Mouse (Mus musculus) 3T3-L1 (cell line): ENCODE results near the gene Nfat5.

ENCODE experiments used
- DNase-seq: peaks from one replicate; pipeline ENCODE4 v3.0.0-alpha.2; 2015; ENCODE audit warnings: low read depth, low spot score

Gene Nfat5

DNA sequence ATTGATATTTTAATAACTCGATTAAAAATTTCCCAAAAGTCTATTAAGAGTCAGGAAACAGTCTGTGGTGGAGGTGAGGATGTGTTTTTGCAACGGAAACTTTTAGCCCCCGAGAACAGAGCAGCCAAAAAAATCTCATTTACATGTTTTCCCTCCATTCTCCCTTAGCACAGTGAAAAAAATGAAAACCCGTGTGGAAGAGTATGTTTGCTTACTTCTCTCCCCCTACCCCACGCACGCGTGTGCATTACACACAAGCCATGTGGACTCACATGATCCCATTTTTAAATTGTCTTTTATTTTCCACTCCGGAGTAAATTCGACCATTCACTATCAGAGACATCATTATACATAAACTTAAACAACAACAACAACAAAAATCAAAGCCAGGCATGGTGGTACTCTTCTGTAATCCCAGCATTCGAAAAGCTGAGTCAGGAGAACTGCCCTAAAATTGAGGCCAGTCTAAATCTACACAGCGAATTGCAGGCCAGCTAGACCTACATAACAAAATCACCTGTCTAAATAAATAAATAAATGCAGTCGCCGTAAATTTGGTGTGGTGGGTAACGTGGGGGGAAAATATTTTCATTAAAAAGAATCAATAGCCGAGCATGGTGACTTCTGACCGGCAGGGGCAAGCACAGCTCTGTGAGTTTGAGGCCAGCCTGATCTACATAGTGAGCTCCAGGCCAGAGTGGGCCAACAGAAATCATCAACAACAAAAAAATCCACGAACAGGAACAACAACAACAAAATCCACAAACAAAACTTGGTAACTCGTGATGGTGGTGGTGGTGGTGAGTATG lies 947 bp upstream of the Nfat5 start:
- no peak for DNase-seq

DNA sequence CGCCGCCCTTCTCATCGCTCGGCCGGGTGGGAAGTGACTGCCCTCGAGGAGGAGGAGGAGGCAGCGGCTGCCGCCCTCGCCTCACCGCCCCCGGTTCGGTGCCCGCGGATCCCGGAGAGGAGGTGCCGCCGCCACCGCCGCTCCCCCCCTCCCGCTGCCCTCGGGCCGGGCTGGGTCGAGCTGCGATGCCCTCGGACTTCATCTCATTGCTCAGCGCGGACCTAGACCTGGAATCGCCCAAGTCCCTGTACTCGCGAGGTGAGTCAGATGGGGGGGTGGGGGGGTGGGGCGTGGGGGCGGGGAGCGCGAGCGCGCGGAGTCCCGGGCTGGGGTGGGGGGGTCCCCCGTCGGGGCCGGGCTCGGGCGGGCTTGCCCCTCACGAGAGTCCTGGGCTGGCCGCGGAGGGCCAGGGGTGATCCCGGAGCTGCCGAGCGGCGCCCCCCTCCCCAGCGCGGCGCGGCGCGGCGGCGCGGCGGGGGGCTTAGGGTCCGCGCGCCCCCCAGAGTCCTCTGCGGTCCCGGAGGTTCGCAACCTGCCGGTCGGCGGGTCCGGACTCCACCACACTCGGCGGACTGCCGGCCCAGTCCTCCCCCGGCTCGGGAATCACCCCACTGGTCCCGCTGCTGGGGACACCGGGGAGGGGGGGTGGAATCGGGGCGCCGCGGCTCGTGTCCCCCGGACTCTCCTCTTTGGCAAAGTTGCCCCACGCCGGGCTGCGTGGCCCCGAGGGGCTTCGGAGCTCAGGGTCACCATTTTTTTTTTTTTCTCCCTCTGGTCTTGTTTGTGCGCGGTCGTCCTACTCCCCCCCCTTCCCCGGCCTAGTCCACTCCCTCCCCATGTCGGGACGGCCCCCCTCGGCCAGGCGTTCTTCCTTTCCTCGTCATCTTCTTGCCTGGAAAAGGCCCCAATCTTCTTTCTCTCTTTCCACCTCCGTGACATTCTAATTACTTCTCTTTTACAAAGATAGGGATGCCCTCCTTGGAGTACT lies 665 bp downstream of the Nfat5 start:
- peak; percentile 79 for DNase-seq

DNA sequence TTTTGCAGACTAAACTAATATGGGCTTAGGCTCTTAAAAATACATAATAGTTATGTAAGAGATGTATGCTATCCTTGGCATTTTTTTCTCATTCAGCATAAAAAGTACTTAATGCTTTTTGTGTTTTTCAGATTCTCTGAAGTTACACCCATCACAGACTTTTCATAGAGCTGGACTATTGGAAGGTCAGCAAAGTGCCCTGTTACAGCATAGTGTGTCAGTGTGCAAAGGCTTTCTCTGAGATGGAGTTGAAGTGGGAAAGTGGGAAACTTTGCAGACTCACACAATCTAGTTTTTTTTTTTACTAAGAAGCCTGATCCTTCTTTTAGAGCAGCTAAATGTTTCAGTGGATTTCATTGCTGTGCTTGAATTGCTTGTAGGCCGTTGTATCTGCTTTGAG lies 2.2 kb downstream of the Nfat5 start:
- DNase-seq = peak; percentile 16

DNA sequence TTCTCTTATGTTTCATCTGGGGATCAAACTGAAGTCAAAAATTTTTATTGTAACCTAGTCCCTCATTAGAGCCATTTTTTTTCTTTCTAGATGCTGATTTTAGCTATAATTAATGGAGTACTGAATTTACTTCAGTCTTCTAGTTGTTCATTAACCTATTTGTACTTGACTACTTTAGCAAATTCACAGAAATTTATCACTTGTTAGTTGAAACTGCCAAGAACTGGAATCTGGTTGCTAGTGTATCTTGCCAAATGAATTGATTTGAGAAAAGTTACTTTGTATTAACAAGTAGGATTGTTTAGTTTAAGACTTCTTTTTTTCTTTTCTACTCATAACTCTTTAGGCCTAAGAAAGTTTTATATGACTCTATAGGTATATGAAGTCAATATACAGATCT lies 18.6 kb downstream of the Nfat5 start:
- DNase-seq = no peak

DNA sequence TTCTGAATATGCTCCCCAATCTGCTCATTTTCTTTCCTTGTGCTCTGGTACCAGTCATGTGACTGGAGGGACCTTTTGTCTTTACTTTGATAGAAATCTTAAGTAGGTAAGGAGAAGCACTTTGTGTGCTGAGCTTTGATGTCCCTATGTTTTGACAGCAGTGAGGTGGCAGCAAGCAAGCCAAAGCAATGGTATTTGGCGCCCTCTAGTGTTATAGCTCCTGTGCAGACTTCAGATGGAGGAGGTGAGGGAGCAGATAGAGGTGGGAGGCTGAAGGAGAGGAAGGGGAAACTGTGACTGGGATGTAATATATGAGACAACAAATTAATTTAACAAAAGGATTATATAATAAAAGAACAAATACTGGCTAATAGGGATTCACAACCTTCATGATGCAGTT lies 30.9 kb downstream of the Nfat5 start:
- DNase-seq = peak; percentile 92

DNA sequence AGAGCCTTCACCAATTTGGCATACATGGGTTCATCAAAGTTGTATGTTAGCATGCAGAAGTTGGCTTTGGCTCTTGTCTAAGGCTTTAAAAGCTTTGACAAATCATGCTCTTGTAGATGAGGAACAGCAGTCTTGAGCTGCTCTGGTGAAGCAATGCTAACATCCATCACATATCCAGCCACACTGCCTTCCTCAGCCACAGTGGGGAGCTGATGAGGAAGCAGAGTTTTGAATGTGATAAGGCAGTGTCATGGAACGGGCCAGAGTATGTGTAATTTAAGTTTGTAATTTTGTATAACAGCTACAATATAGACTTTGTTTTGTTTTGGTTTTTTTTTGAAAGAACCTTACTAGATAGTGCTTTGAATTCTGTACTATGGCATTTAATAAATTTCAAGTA lies 36.3 kb downstream of the Nfat5 start:
- peak; percentile 41 for DNase-seq

DNA sequence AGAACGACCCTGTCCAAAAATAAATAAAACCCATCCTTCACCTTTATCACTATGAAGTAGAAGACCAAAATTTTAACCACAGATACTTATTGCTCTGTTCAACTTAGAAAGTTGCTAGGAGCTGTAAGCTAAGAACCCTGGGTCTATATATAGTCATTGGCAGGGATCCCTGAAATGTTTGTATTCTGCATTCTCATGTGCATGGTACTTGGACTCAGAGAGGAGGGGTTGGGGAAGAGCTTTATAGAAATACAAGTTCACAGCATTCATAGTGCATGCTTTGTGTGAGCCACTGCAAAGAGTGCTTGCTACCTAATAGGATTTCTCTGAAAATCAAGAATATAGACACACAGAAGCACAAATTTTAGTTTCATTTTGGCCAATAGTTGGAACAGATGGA lies 43.2 kb downstream of the Nfat5 start:
- DNase-seq = peak; percentile 63

DNA sequence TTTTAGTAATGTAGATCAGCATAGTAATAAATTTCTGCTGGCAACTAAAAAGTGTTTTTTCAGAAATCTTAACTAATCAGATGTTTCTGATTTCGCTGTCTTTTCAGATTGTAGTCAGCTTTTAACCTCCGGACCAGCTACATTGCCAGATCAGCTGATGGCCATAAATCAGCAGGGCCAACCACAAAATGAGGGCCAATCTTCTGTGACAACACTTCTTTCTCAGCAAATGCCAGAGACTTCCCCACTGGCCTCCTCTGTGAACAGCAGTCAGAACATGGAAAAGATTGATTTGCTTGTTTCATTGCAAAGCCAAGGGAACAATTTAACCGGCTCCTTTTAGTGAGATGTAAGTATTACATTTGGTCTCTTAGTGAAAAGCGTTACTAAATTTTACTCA lies 77.0 kb downstream of the Nfat5 start:
- peak; percentile 57 for DNase-seq

- no peak for DNase-seq
These were observed 84.1 kb downstream of the Nfat5 start for GRCm38 (mm10) chr8:107377346-107377745.

DNA sequence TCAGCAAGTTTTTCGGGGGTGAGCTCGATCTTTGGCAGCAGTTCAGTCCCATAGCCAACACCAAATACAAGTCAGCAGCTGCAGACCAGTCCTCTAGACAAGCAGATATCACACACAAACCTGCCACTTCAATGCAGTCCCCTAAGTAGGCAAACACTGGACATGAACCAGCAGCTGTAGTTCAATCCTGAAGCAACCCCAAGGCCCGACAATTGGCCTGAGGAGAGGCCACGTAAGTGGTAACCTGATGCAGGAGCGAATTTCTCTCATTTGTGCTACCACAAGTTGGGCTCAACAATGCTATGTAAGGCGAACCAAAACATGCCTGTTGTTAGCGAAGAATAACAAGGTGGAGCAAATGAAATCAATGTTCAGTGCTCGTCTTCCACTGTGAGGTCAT lies 87.5 kb downstream of the Nfat5 start:
- no peak for DNase-seq

- DNase-seq = no peak
These were observed 88.4 kb downstream of the Nfat5 start for GRCm38 (mm10) chr8:107381666-107382065.

- no peak for DNase-seq
These were observed 89.6 kb downstream of the Nfat5 start for GRCm38 (mm10) chr8:107382898-107383297.

DNA sequence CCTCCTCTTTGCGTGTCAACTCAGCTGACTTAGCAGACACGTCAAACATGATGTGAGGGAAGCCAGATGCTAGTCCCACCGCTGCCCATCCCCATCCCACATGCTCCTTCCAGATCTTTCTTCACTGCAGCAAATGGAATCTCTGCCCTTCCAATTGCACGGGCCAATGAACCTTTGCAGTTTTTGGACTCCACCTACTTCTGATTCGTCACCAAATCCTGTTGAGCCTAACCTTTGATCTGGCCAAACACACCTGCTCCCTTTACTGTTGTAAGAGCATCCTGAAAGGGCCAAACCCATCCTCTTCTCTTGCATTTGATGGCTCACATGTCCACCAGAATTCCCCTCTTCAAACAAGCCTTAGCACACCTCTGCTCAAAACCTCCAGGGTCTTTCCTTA lies 91.4 kb downstream of the Nfat5 start:
- DNase-seq = no peak

- DNase-seq = no peak
These were observed 91.8 kb downstream of the Nfat5 start for GRCm38 (mm10) chr8:107385063-107385462.

DNA sequence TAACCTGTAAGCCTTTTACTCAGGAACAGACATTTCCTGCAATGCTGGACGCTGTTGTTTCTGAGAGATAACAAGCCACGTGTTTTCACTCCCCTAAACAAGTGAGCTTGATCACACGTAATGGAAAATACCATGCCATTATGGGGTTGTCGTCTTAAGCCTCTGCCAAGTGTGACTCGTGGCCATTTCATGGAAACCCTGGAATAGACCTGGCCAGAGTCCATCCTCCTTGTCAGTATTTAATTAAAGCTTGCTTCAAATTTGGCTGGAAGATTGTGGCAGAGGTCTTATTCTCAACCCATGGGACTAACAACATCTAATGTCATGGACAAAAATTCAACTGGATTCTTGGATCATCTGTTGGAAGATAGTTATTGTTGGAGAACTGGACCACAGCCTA lies 92.9 kb downstream of the Nfat5 start:
- peak; percentile 72 for DNase-seq

DNA sequence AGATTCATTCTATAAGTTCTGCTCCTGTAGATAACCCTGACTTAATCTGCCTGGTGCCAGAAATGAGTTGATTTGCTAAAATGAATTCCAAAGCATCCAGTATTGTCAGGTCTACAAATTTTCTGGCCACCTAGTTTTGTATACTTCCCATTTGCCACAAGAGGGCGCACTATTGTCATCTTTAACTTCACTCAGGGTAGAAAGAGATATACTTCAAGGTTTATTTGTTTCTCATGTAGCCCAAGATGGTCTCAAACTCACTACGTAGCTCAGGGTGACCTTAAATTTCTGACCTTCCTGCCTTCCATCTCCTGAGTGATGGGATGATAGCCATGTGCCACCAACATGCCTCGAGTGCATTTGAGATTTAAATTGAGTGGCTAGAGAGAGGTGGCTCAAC lies 93.4 kb downstream of the Nfat5 start:
- DNase-seq = peak; percentile 92

DNA sequence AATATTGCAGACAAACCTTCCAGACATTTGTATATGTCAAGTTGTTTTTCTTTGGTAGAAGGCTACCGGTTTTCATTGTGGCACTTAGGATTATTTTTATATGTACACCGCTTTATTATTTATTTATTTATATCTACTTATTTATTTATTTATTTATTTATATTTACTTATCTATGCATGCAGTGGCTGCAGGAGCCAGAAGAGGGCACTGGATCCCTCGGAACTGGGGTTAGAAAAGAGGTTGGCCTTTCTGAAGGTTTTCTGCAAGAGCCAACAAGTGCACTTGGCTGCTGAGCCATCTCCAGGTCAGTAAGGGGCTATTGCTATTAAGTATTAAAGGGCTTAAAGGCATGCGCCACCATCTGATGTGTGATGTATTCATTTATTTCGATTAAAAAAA lies 94.6 kb downstream of the Nfat5 start:
- peak; percentile 80 for DNase-seq

DNA sequence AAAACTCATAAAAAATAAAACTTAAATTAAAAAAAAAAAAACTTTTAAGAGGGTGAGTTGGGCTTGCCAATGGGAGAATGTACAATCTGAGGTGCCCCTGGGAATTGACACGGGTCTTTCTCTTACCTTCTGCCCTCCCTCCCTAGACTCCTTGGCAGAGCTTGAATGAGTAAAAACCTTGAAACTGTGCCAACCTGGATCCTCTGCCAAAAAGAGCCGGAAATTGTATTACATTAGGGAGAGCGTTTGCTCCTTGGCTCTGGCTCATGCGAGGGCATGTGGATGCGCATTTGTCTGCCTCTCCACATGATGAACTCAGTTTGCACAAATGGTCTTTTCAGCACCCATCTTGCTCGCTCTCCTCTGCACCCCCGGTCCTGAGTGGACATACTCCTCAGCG lies 96.3 kb downstream of the Nfat5 start:
- DNase-seq = peak; percentile 92

DNA sequence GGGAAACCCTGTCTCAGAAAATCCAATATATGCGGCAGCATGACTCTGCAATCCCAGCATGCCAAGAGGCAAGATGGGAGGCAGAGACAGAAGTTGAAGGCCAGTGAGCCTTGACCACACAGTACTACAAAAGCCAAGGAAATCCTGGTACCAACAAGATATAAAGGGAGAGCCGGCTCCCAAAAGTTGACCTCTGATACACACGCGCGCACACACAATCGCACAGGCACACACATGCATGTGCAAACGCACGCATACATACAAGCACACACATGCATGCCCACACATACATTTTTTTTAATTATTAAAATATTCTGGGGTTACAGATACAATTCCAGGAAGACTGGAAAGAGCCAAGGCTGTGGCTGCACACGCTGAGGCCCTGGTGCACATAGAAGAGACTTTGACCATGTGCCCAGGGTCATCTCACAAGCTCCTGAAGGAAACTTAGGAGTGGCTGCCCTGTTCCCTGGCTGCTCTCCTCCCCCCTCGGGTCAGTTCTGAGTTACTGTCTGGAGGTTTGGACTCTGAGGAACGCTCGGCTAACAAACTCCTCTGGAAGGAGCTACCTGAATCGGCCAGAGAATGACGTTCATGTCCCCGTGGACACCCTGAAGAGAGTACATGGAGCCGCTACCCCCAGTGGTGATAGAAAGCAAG lies 97.3 kb downstream of the Nfat5 start:
- no peak for DNase-seq

DNA sequence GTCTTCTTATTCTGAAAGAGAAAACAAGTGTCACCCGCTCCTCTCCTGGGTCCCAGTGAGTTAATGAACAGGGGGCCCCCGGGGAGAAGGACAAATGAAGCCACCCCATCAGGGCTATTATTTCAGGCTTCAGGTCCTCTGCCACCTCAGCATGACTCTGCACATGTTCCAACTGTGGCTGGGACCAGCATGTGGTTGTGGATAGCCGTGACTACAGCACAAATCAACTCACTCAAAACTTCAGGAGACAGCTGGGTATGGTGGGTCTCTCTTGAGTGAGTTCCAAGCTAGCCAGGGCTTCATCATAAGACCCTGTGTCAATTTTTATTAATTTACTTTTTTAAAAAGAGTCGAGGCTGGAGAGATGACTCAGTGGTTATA lies 97.9 kb downstream of the Nfat5 start:
- DNase-seq = no peak

DNA sequence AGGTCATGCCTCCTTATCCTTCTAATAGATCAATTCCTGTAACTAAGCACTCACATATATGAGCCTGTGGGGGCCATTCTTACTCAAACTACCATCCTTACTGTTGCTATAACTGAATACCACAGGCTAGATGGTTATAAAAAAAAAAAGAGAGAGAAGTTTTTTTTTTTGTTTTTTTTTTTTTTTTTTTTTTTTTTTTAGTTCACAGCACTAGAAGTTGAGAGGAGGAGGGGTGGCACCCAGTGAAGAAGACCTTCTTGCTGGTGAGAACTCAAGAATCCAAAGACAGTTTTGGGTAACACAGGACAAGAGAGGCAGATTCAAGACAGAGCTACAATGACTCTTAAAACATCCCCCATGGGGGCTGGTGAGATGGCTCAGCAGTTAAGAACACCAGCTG lies 102.1 kb downstream of the Nfat5 start:
- DNase-seq = no peak

DNA sequence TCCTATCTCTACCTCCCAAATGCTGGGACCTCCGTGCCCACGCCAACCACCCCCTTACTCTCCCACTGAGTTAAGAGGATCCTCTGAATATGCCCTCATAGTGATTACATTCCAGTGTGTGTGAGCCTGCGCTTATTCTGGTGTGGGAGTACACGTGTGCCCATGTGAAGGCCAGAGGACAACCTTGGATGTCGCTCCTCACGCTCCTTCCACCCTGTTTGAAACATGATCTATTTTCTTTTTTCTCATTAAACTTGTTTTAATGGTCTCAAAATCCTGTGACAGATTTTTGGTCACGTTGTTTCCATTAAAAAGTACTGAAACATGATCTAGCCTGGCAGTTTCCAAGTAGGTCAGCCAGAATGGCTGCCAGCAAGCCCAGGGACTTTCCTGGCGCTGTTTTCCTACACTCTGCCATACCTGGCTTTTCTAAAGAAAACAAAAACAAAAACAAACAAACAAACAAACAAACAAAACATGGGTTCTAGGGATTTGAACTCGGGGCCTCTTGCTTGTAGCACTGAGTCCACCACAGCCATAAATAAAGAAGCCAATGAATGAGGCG lies 102.9 kb downstream of the Nfat5 start:
- DNase-seq = no peak
